Mouse (Mus musculus) liver, embryonic 11.5 days (tissue): ENCODE measurements around the gene Dnaaf2. TPM values are rescaled to one million over a fixed set of nuclear protein-coding genes. Genes with fewer than 3 reads are reported as not detected.

Experiments
- ATAC-seq: fragments of 200-750 bp; cut with Nextera tagmentation; replicated peaks from 2 replicates; pipeline ENCODE4 v1.8.0; 2017; ENCODE audit warnings: moderate number of reproducible peaks, mild to moderate bottlenecking, moderate TSS enrichment, moderate library complexity; ENCODE audit not compliant: low FRiP score
- DNase-seq: peaks from one replicate; pipeline ENCODE4 v3.0.0-alpha.2; 2017; ENCODE audit warnings: low spot score
- H3K27ac ChIP-seq: fragments of 300-500 bp; sonication (generic); 2 replicates; pipeline ENCODE4 v1.5.1; 2014; ENCODE audit warnings: mild to moderate bottlenecking, low read depth, low read length, control low read depth
- H3K27me3 ChIP-seq: fragments of 300-500 bp; sonication (generic); replicated peaks from 2 replicates; pipeline ENCODE4 v1.6.1; 2014; ENCODE audit warnings: low read length, mixed read lengths; ENCODE audit not compliant: control insufficient read depth, insufficient read depth
- H3K36me3 ChIP-seq: fragments of 300-500 bp; sonication (generic); 2 replicates; pipeline ENCODE4 v1.6.1; 2014; ENCODE audit warnings: mild to moderate bottlenecking, low read length, moderate library complexity, mixed read lengths; ENCODE audit not compliant: control insufficient read depth, insufficient read depth
- H3K4me1 ChIP-seq: fragments of 300-500 bp; sonication (generic); replicated peaks from 2 replicates; pipeline ENCODE4 v1.6.1; 2014; ENCODE audit warnings: low read length, mixed read lengths; ENCODE audit not compliant: control insufficient read depth, insufficient read depth
- H3K4me2 ChIP-seq: fragments of 300-500 bp; sonication (generic); 2 replicates; pipeline ENCODE4 v1.6.1; 2014; ENCODE audit warnings: mild to moderate bottlenecking, control low read depth, moderate library complexity
- H3K4me3 ChIP-seq: fragments of 300-500 bp; sonication (generic); 2 replicates; pipeline ENCODE4 v1.5.1; 2014; ENCODE audit warnings: low read depth, low read length, control low read depth
- H3K9ac ChIP-seq: fragments of 300-500 bp; sonication (generic); 2 replicates; pipeline ENCODE4 v1.6.1; 2014; ENCODE audit warnings: low read depth, low read length, control low read depth
- H3K9me3 ChIP-seq: fragments of 300-500 bp; sonication (generic); 2 replicates; pipeline ENCODE4 v1.6.1; 2016; ENCODE audit warnings: low read length, inconsistent platforms, mixed read lengths; ENCODE audit not compliant: control insufficient read depth
- WGBS: fragments of 180-500 bp; shearing (Covaris S2); extraction: QIAGEN DNeasy Blood & Tissue Kit; methylation state at CpG from one replicate; pipeline ENCODE4 v1.1.7; 2014; 5-methylcytosine and 5-hydroxymethylcytosine counted together
- microRNA-seq: library from miRNA; unstranded; fragments of <30 nt; microRNA quantifications from one replicate; pipeline ENCODE4, GENCODE M21; 2017; ENCODE audit warnings: borderline number of aligned reads
- polyA plus RNA-seq: library from polyadenylated mRNA; unstranded; fragments of >200 nt; fragmentation: Nextera tagmentation; extraction: Ambion mirVana; gene quantifications from 2 replicates; pipeline ENCODE4 v1.2.1, GENCODE M21; 2014

The Dnaaf2 gene
- polyA plus RNA-seq, 1 experiment from 2014 or later, result 14.0 TPM

DNA sequence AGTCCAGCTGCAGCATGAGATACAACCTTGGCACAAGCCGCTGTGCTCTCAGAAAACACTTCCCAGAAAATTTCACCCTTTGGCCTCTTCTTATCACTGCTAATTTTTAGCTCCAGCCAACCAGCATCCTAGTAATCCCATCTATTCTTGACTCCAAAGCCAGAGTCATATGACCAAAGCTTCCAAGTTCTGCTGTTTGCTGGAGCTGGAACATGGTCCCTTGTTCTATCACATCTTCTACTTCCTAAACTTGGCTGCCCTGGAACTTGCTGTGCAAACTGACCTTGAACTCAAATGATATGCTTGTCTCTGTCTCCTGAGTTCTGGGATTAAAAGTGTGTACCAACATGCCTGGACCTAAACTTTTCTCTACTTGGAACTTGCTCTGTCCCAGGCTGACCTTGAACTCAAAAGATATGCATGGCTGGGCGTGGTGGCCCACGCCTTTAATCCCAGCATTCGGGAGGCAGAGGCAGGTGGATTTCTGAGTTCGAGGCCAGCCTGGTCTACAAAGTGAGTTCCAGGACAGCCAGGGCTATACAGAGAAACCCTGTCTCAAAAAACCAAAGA lies 51.0 kb downstream of the Dnaaf2 start:
- Histone ChIP-seq H3K4me3 (no peak overlapping the region), H3K9ac (no peak overlapping the region), H3K9me3 (no peaks in the 10 kb centered on the region), H3K36me3 (no peaks in the 10 kb centered on the region), H3K27ac (no peak overlapping the region), H3K4me1 (no peaks in the 10 kb centered on the region), H3K27me3 (no peaks in the 10 kb centered on the region), H3K4me2 (no peak overlapping the region)
- no peak for ATAC-seq
- no peak for DNase-seq
- WGBS, result 85% methylated on average over 5 of the region's 5 CpGs

DNA sequence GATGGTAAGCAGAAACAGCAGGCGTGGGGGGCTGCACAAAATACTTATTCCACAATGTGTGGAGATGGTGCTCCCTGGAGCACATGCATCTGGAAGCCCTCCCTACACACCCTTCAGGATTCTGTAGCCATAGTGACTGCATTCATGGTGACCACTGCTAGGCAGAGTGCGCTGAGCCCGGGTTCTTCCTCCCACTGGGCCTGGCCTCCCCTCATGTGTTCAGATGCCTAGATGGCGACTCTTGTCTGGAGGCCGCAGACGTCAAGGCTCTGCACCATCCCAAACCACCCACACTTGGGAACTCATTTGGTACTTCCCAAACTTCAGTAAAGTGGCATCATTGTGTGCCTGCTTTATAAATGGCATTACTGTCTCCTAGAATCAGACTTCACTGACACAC lies 54.8 kb downstream of the Dnaaf2 start:
- Histone ChIP-seq H3K9me3 (no peaks in the 10 kb centered on the region), H3K4me2 (no peak overlapping the region), H3K4me3 (no peak overlapping the region), H3K36me3 (no peaks in the 10 kb centered on the region), H3K27me3 (no peaks in the 10 kb centered on the region), H3K9ac (no peak overlapping the region), H3K4me1 (no peaks in the 10 kb centered on the region), H3K27ac (no peak overlapping the region)
- ATAC-seq (no peak), DNase-seq (no peak)
- 81% methylated on average over 6 of the region's 6 CpGs for WGBS

DNA sequence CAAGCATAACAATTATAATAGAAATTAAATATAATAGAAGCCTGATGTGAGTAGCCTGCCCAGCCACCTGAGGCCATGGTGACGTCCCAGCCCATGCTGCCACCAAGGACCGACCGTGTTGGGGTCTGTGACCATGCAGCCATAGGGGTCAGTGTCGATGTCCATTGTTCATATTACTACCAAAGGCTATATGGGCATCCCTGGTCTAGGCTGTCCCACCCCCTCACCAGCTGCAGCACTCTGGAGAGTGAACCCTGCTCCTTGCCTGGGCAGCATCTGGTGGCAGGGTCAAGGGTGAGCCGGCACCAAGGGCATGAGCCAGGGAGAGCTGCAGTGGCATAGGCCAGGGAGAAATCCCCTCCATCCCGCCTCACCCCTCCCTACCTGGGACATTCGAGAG lies 58.4 kb downstream of the Dnaaf2 start:
- Histone ChIP-seq H3K9ac (no peak overlapping the region), H3K4me3 (no peak overlapping the region), H3K27me3 (no peaks in the 10 kb centered on the region), H3K4me1 (no peaks in the 10 kb centered on the region), H3K36me3 (no peaks in the 10 kb centered on the region), H3K9me3 (no peaks in the 10 kb centered on the region), H3K27ac (no peak overlapping the region), H3K4me2 (no peak overlapping the region)
- DNase-seq (no peak), ATAC-seq (peak; percentile 31; the same call in 1 of the 2 replicates)
- WGBS, result 85% methylated on average over 7 of the region's 7 CpGs

DNA sequence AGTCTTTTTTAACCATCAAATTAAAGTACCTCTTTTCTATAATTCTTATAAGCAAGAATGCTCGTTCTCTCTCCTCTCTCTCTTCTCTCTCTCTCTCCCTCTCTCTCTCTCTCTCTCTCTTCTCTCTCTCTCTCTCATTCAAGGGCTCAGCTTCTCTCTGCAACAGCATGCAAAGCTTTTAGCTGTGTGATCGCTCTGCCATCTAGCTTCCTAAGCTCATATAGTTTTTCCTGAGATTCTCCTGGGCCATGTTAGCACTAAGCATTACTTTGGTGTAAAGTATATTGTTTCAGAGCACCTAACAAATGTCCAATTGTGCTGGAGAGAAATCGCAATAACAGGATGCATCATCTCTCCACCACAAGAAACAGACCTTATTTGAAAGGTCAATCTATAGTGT lies 59.0 kb downstream of the Dnaaf2 start:
- H3K4me3 ChIP-seq, result no peak overlapping the region
- no peaks in the 10 kb centered on the region for H3K27me3 ChIP-seq
- no peaks in the 10 kb centered on the region for H3K4me1 ChIP-seq
- H3K27ac ChIP-seq, result no peak overlapping the region
- H3K36me3 ChIP-seq, result no peaks in the 10 kb centered on the region
- no peak overlapping the region for H3K4me2 ChIP-seq
- 84% methylated on average over 3 of the region's 3 CpGs for WGBS
- no peak for DNase-seq
- H3K9ac ChIP-seq, result no peak overlapping the region
- no peaks in the 10 kb centered on the region for H3K9me3 ChIP-seq
- ATAC-seq, result no peak

Small RNAs within 50 kb of the gene (microRNA-seq; reads per million reads assigned to microRNA genes)
- gene Gm47287 (not detected), gene Gm47295 (1.8 reads per million)

Other genes with a start within 250 kb of the Dnaaf2 start
- 1,745 and 1,937 TPM in 2 replicates for gene Rps29, start 39.2 kb downstream of the Dnaaf2 start, polyA plus RNA-seq
- 28.5 and 33.5 TPM in 2 replicates for gene Lrr1, start 29.6 kb downstream of the Dnaaf2 start, polyA plus RNA-seq
- gene Rpl36al, start 14.3 kb downstream of the Dnaaf2 start, polyA plus RNA-seq, result 999 and 1,044 TPM in 2 replicates
- gene Mgat2, start 14.3 kb downstream of the Dnaaf2 start, polyA plus RNA-seq, result 44.9 and 50.7 TPM in 2 replicates
- 28.6 and 29.8 TPM in 2 replicates for gene Gm49383, start 1.3 kb downstream of the Dnaaf2 start, polyA plus RNA-seq
- 35.5 and 37.9 TPM in 2 replicates for gene Gm49384, start 5.8 kb upstream of the Dnaaf2 start, polyA plus RNA-seq
- 42.5 and 46.9 TPM in 2 replicates for gene Pole2, start 29.8 kb upstream of the Dnaaf2 start, polyA plus RNA-seq
- 5.7 and 5.8 TPM in 2 replicates for gene Klhdc1, start 42.7 kb upstream of the Dnaaf2 start, polyA plus RNA-seq
- 146 and 152 TPM in 2 replicates for gene Klhdc2, start 98.3 kb upstream of the Dnaaf2 start, polyA plus RNA-seq
- gene Nemf, start 158.7 kb upstream of the Dnaaf2 start, polyA plus RNA-seq, result 74.7 and 81.7 TPM in 2 replicates
- gene Arf6, start 173.7 kb upstream of the Dnaaf2 start, polyA plus RNA-seq, result 65.1 and 68.1 TPM in 2 replicates
- 1.3 and 1.7 TPM in 2 replicates for gene Gm9887, start 174.0 kb upstream of the Dnaaf2 start, polyA plus RNA-seq